Mouse (Mus musculus): ENCODE data around the gene Ypel2. TPM values are rescaled to one million over a fixed set of nuclear protein-coding genes. Genes with fewer than 3 reads are reported as not detected.
A peak's percentile ranks its signal among the peaks of the same experiment; 100 is the strongest.

Ypel2 gene
- polyA plus RNA-seq, 1 experiment from 2014 or later = 7.4 TPM

GRCm38 (mm10) chr11:86969041-86969821 lies 24.3 kb downstream of the Ypel2 start:
- H3K9ac ChIP-seq = no peak overlapping the region
- H3K27me3 ChIP-seq = no peaks in the 10 kb centered on the region
- peaks cover 5% of the 10 kb centered on the region; the same call in 1 of the 2 replicates for H3K36me3 ChIP-seq (ENCODE audit: poor library complexity, severe bottlenecking)
- H3K4me1 ChIP-seq = peaks cover 38% of the 10 kb centered on the region
- peak overlapping the region; percentile 5 for H3K4me2 ChIP-seq
- no peak overlapping the region for H3K4me3 ChIP-seq
- H3K27ac ChIP-seq = peak overlapping the region; percentile 40; the same call in 1 of the 2 replicates
- ATAC-seq = no peak
- no peaks in the 10 kb centered on the region for H3K9me3 ChIP-seq (replicated peaks)
- 12% methylated on average over 13 of the region's 13 CpGs for WGBS

- Histone ChIP-seq H3K9me3 (replicated peaks) (no peaks in the 10 kb centered on the region), H3K4me2 (no peak overlapping the region), H3K4me3 (no peak overlapping the region), H3K36me3 (ENCODE audit: poor library complexity, severe bottlenecking) (peaks cover 5% of the 10 kb centered on the region; the same call in 1 of the 2 replicates), H3K27me3 (no peaks in the 10 kb centered on the region), H3K27ac (no peak overlapping the region), H3K9ac (no peak overlapping the region), H3K4me1 (peaks cover 29% of the 10 kb centered on the region)
- ATAC-seq = no peak
- 93% methylated on average over 9 of the region's 9 CpGs for WGBS
These were observed 26.0 kb downstream of the Ypel2 start for GRCm38 (mm10) chr11:86967506-86967905.

GRCm38 (mm10) chr11:86966696-86967095 lies 26.8 kb downstream of the Ypel2 start:
- Histone ChIP-seq H3K27ac (no peak overlapping the region), H3K9ac (no peak overlapping the region), H3K9me3 (replicated peaks) (no peaks in the 10 kb centered on the region), H3K27me3 (no peaks in the 10 kb centered on the region), H3K36me3 (ENCODE audit: poor library complexity, severe bottlenecking) (peaks cover 5% of the 10 kb centered on the region; the same call in 1 of the 2 replicates), H3K4me3 (no peak overlapping the region), H3K4me1 (peaks cover 29% of the 10 kb centered on the region), H3K4me2 (no peak overlapping the region)
- ATAC-seq = no peak
- 89% methylated on average over 3 of the region's 3 CpGs for WGBS

- WGBS = 95% methylated on average over 5 of the region's 5 CpGs
- Histone ChIP-seq H3K27ac (no peak overlapping the region), H3K9ac (no peak overlapping the region), H3K9me3 (replicated peaks) (no peaks in the 10 kb centered on the region), H3K36me3 (ENCODE audit: poor library complexity, severe bottlenecking) (peaks cover 4% of the 10 kb centered on the region; the same call in 1 of the 2 replicates), H3K4me3 (no peak overlapping the region), H3K4me1 (peaks cover 25% of the 10 kb centered on the region), H3K27me3 (no peaks in the 10 kb centered on the region), H3K4me2 (no peak overlapping the region)
- no peak for ATAC-seq
These were observed 28.4 kb downstream of the Ypel2 start for GRCm38 (mm10) chr11:86965079-86965478.

GRCm38 (mm10) chr11:86963698-86964097 lies 29.8 kb downstream of the Ypel2 start:
- Histone ChIP-seq H3K4me2 (no peak overlapping the region), H3K27ac (no peak overlapping the region), H3K4me1 (peaks cover 19% of the 10 kb centered on the region), H3K9ac (no peak overlapping the region), H3K27me3 (no peaks in the 10 kb centered on the region), H3K36me3 (ENCODE audit: poor library complexity, severe bottlenecking) (no peaks in the 10 kb centered on the region; the same call in 1 of the 2 replicates), H3K9me3 (replicated peaks) (no peaks in the 10 kb centered on the region), H3K4me3 (no peak overlapping the region)
- no peak for ATAC-seq
- WGBS = 89% methylated on average over 10 of the region's 10 CpGs

- no peak overlapping the region for H3K27ac ChIP-seq
- no peaks in the 10 kb centered on the region; the same call in 1 of the 2 replicates for H3K36me3 ChIP-seq (ENCODE audit: poor library complexity, severe bottlenecking)
- H3K4me2 ChIP-seq = no peak overlapping the region
- no peak for ATAC-seq
- no peak overlapping the region for H3K9ac ChIP-seq
- no peaks in the 10 kb centered on the region for H3K27me3 ChIP-seq
- 87% methylated on average over 1 of the region's 1 CpGs for WGBS
- H3K9me3 ChIP-seq (replicated peaks) = no peaks in the 10 kb centered on the region
- peaks cover 18% of the 10 kb centered on the region for H3K4me1 ChIP-seq
- no peak overlapping the region for H3K4me3 ChIP-seq
These were observed 30.5 kb downstream of the Ypel2 start for GRCm38 (mm10) chr11:86963027-86963426.

GRCm38 (mm10) chr11:86962362-86962761 lies 31.1 kb downstream of the Ypel2 start:
- Histone ChIP-seq H3K9me3 (replicated peaks) (no peaks in the 10 kb centered on the region), H3K9ac (no peak overlapping the region), H3K4me3 (no peak overlapping the region), H3K27me3 (no peaks in the 10 kb centered on the region), H3K27ac (no peak overlapping the region), H3K4me1 (peaks cover 18% of the 10 kb centered on the region), H3K4me2 (no peak overlapping the region), H3K36me3 (ENCODE audit: poor library complexity, severe bottlenecking) (no peaks in the 10 kb centered on the region; the same call in 1 of the 2 replicates)
- WGBS = 79% methylated on average over 2 of the region's 2 CpGs
- no peak for ATAC-seq

GRCm38 (mm10) chr11:86961510-86962303 lies 31.8 kb downstream of the Ypel2 start:
- WGBS = 90% methylated on average over 11 of the region's 11 CpGs
- Histone ChIP-seq H3K4me1 (peaks cover 18% of the 10 kb centered on the region), H3K9ac (no peak overlapping the region), H3K27ac (no peak overlapping the region), H3K36me3 (ENCODE audit: poor library complexity, severe bottlenecking) (no peaks in the 10 kb centered on the region; the same call in 1 of the 2 replicates), H3K9me3 (replicated peaks) (no peaks in the 10 kb centered on the region), H3K4me3 (no peak overlapping the region), H3K4me2 (no peak overlapping the region), H3K27me3 (no peaks in the 10 kb centered on the region)
- no peak for ATAC-seq

GRCm38 (mm10) chr11:86960331-86960730 lies 33.2 kb downstream of the Ypel2 start:
- H3K27me3 ChIP-seq = no peaks in the 10 kb centered on the region
- H3K4me3 ChIP-seq = no peak overlapping the region
- no peak overlapping the region for H3K4me2 ChIP-seq
- 54% methylated on average over 2 of the region's 2 CpGs for WGBS
- peaks cover 18% of the 10 kb centered on the region for H3K4me1 ChIP-seq
- H3K36me3 ChIP-seq (ENCODE audit: poor library complexity, severe bottlenecking) = no peaks in the 10 kb centered on the region
- no peak overlapping the region for H3K9ac ChIP-seq
- no peak for ATAC-seq
- no peak overlapping the region for H3K27ac ChIP-seq
- no peaks in the 10 kb centered on the region for H3K9me3 ChIP-seq (replicated peaks)

GRCm38 (mm10) chr11:86958721-86959675 lies 34.5 kb downstream of the Ypel2 start:
- Histone ChIP-seq H3K4me3 (no peak overlapping the region), H3K36me3 (ENCODE audit: poor library complexity, severe bottlenecking) (no peaks in the 10 kb centered on the region), H3K27ac (no peak overlapping the region), H3K4me1 (peaks cover 18% of the 10 kb centered on the region), H3K27me3 (no peaks in the 10 kb centered on the region), H3K9me3 (replicated peaks) (no peaks in the 10 kb centered on the region), H3K4me2 (no peak overlapping the region), H3K9ac (no peak overlapping the region)
- 69% methylated on average over 12 of the region's 12 CpGs for WGBS
- ATAC-seq = no peak

- ATAC-seq = no peak
- 68% methylated on average over 6 of the region's 6 CpGs for WGBS
These were observed 35.3 kb downstream of the Ypel2 start for GRCm38 (mm10) chr11:86958182-86958581.

More at GRCm38 (mm10) chr11:86958182-86958581, 35.3 kb downstream of the Ypel2 start:
- no peak overlapping the region for H3K9ac ChIP-seq
- H3K4me2 ChIP-seq = no peak overlapping the region
- no peaks in the 10 kb centered on the region for H3K27me3 ChIP-seq
- no peaks in the 10 kb centered on the region for H3K36me3 ChIP-seq (ENCODE audit: poor library complexity, severe bottlenecking)
- peaks cover 19% of the 10 kb centered on the region for H3K4me1 ChIP-seq
- H3K4me3 ChIP-seq = no peak overlapping the region
- no peaks in the 10 kb centered on the region for H3K9me3 ChIP-seq (replicated peaks)
- H3K27ac ChIP-seq = no peak overlapping the region

Measured in forebrain, embryonic 13.5 days (tissue).